Mouse (Mus musculus) MN1 (cell line): ENCODE measurements around the gene Hoxd12.

Experiments
- DNase-seq: peaks from one replicate; pipeline ENCODE4 v3.0.0-alpha.2; 2016; ENCODE audit warnings: low spot score

Hoxd12 gene

GRCm38 (mm10) chr2:74681594-74682531, 7.0 kb downstream of the Hoxd12 start:
- DNase-seq: no peak

- no peak for DNase-seq
These were observed 8.0 kb downstream of the Hoxd12 start for GRCm38 (mm10) chr2:74682796-74683195.

GRCm38 (mm10) chr2:74683471-74683951, 8.7 kb downstream of the Hoxd12 start:
- DNase-seq: no peak

- DNase-seq: no peak
These were observed 9.3 kb downstream of the Hoxd12 start for GRCm38 (mm10) chr2:74684106-74684505.

GRCm38 (mm10) chr2:74685059-74685603, 10.3 kb downstream of the Hoxd12 start:
- no peak for DNase-seq

GRCm38 (mm10) chr2:74686301-74686987, 11.6 kb downstream of the Hoxd12 start:
- DNase-seq: no peak

GRCm38 (mm10) chr2:74686988-74687697, 12.3 kb downstream of the Hoxd12 start:
- DNase-seq: no peak

- DNase-seq: no peak
These were observed 13.1 kb downstream of the Hoxd12 start for GRCm38 (mm10) chr2:74687698-74688555.

GRCm38 (mm10) chr2:74688795-74689573, 14.2 kb downstream of the Hoxd12 start:
- no peak for DNase-seq

GRCm38 (mm10) chr2:74689574-74690337, 14.9 kb downstream of the Hoxd12 start:
- no peak for DNase-seq

- DNase-seq: no peak
These were observed 15.5 kb downstream of the Hoxd12 start for GRCm38 (mm10) chr2:74690338-74690716.

- DNase-seq: no peak
These were observed 16.5 kb downstream of the Hoxd12 start, which contains the start of gene Hoxd10 for GRCm38 (mm10) chr2:74691022-74691951. TSS of gene Hoxd10 (plus strand) at chr2:74691924.

GRCm38 (mm10) chr2:74691995-74692807, 17.4 kb downstream of the Hoxd12 start:
- no peak for DNase-seq

- no peak for DNase-seq
These were observed 18.1 kb downstream of the Hoxd12 start for GRCm38 (mm10) chr2:74692808-74693431.

GRCm38 (mm10) chr2:74693432-74693827, 18.6 kb downstream of the Hoxd12 start:
- no peak for DNase-seq

- DNase-seq: no peak
These were observed 19.3 kb downstream of the Hoxd12 start for GRCm38 (mm10) chr2:74694066-74694465.

- no peak for DNase-seq
These were observed 20.6 kb downstream of the Hoxd12 start for GRCm38 (mm10) chr2:74695383-74695782.
